Mouse (Mus musculus) adrenal gland, postnatal 36 days (tissue): ENCODE measurements around the gene B020004J07Rik. TPM values are rescaled to one million over a fixed set of nuclear protein-coding genes. Genes with fewer than 3 reads are reported as not detected.
"Not testable (repeated sequence)": the region's sequence is repeated elsewhere in the genome, so short reads cannot be mapped to it uniquely, and the experiment has no call there.

ENCODE experiments used
- DNase-seq, 2 experiments: peaks; one replicate each; pipeline ENCODE4 v3.0.0; 2021; ENCODE audit warnings: mixed read lengths in 1 of 2
- long read RNA-seq, 2 experiments: library from polyadenylated mRNA; stranded (forward); transcript quantifications; one replicate each; pipeline ENCODE4 v2.0.0; 2021; ENCODE audit warnings: borderline sequencing depth in 2 of 2
- total RNA-seq, 2 experiments: library from RNA; stranded (reverse); gene quantifications; 2 replicates each; pipeline ENCODE4 v1.2.3; 2021

Gene B020004J07Rik
- not detected for total RNA-seq
- long read RNA-seq, experiment 1, result 0 reads
- long read RNA-seq, experiment 2, result 0 reads

GRCm38 (mm10) chr4:101843923-101844322 is at the start of gene B020004J07Rik:
B020004J07Rik (minus strand) TSS chr4:101844023.
- not testable (repeated sequence) for DNase-seq

- no peak for DNase-seq
These were observed 45.6 kb upstream of the B020004J07Rik start for GRCm38 (mm10) chr4:101889377-101889776.

GRCm38 (mm10) chr4:101883641-101884040 is 39.8 kb upstream of the B020004J07Rik start:
- DNase-seq, result no peak

- not testable (repeated sequence) for DNase-seq
These were observed 31.9 kb upstream of the B020004J07Rik start for GRCm38 (mm10) chr4:101875687-101876086.

- not testable (repeated sequence) for DNase-seq
These were observed 28.2 kb upstream of the B020004J07Rik start for GRCm38 (mm10) chr4:101872031-101872430.

- no peak for DNase-seq
These were observed 18.5 kb upstream of the B020004J07Rik start for GRCm38 (mm10) chr4:101862289-101862688.

GRCm38 (mm10) chr4:101860873-101861272 is 17.1 kb upstream of the B020004J07Rik start:
- DNase-seq, result peak in 1 of 2 experiments; percentile 17

GRCm38 (mm10) chr4:101850908-101851307 is 7.1 kb upstream of the B020004J07Rik start:
- no peak for DNase-seq

Other genes with a start within 250 kb of the B020004J07Rik start
- 10 to 100 TPM; 53.0 to 78.7 TPM for gene Leprot, start 196.3 kb downstream of the B020004J07Rik start, total RNA-seq
- 10 to 100 TPM; 13.8 to 15.8 TPM for gene Lepr, start 126.6 kb downstream of the B020004J07Rik start, total RNA-seq
- not detected for gene C130073F10Rik, start 49.8 kb upstream of the B020004J07Rik start, total RNA-seq
- gene Gm12800, start 65.1 kb upstream of the B020004J07Rik start, total RNA-seq, result not detected
- gene Gm12794, start 96.4 kb upstream of the B020004J07Rik start, total RNA-seq, result not detected
- gene Gm12790, start 137.0 kb upstream of the B020004J07Rik start, total RNA-seq, result not detected
- gene Gm12789, start 142.6 kb upstream of the B020004J07Rik start, total RNA-seq, result not detected
- gene Pde4b, start 243.5 kb upstream of the B020004J07Rik start, total RNA-seq, result 1 to 10 TPM; 3.4 to 6.4 TPM